Mouse (Mus musculus) cerebral cortex, adult 2 months (tissue): ENCODE measurements around the gene Kazn.

Experiments
- WGBS: fragments of 180-500 bp; shearing (Covaris S2); methylation state at CpG from one replicate; pipeline ENCODE4 v1.1.7; 2018; 5-methylcytosine and 5-hydroxymethylcytosine counted together

Kazn gene

DNA sequence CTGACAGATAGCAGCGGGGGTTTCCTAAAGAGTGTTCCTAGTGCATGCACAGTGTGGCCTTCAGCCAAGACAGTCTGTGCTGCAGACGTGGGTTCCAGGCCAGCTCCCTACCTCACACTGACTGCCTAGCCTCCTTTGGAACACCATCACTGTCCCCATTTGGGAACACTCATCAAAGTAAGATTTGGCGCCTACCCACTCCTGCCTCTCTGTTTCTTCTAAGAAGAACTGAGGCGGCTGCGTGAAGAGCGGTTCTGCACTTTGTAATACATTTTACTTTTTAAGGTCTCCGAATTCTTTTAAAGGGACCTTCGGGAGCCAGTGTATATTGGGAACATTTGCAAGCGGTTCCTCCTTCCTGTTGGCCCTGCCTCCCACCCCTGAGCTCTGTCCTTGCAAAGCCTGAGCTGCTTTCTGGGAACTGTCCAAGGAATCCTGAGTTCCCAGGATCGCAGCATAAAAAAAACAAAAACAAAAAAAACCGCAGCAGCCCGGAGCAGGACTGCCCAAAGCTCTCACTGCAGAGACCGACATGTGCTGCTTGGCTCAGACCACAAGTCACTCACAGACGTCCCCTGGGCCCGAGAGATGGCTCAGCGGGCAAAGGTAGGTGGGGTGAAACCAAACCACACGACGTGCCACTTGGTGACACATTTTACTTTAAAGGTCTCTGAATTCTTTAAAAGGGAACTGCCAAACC is 161.5 kb downstream of the Kazn start:
- WGBS = 21% methylated on average over 18 of the region's 18 CpGs

DNA sequence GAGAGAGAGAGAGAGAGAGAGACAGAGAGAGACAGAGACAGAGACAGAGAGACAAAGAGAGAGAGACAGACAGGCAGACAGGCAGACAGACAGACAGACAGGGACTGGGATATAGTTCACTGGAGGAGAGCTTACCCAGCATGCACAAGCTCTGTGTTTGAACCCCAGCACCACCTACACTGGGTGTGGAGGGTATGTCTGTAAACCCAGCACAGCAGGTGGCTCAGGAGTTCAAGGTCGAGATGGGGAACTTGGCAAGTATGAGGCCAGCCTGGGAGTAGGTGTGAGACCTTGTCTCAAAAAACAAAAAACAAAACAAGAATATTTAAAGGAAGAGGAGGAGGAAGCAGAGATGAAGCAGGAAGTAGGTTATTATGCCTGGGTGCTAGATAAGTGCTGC is 162.3 kb downstream of the Kazn start:
- 55% methylated on average over 1 of the region's 1 CpGs for WGBS

DNA sequence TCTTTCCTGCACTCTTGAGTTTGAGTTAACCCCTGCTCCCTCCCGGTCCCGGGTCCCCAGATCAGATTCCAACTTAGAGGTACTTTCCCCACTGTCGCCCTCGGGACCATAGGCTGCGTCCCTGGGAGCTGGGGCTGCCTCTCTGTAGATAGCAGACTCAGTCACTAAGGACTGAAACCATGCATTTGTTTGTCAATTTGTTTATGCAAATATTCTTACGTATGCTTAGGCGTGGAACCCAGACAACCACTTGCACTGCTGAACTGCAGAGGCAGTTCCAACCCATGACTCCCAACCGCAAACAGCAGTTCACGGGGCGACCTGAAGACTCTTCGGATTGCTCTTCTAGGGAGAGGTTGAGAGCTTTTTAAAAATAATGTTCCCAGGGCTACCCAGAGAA is 163.3 kb downstream of the Kazn start:
- 85% methylated on average over 11 of the region's 11 CpGs for WGBS

DNA sequence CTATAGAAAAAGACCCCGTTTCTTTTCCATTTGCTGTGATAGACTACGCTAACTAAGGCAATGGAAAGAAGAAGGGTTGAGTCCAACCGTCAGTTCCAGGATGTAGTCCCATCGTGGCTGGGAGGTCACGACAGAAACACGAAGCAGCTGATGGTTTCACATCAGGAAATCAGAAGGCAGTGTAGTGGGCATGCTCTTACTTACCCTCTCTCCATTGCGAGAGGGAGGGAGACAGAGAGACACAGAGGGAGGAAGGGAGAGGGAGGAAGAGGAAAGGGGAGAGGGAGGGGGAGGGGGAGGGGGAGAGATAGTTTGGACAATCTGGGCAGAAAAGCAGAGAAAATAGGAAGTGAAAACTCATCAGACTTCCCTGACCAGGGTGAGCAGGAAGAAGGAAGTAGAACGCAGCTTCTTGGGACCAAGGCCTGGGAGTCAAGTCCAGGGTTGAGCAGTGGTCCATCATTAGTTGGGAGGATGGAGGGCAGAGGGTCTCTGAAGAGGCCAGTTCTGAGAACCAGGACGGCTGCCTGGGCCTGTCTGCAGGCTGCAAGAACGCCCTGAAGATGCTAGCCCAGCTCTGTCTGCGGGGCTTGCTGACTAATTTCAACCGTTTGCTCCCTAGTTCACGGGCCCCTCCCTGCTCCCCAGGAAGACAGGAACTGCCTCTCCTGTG is 165.0 kb downstream of the Kazn start:
- 75% methylated on average over 13 of the region's 13 CpGs for WGBS

DNA sequence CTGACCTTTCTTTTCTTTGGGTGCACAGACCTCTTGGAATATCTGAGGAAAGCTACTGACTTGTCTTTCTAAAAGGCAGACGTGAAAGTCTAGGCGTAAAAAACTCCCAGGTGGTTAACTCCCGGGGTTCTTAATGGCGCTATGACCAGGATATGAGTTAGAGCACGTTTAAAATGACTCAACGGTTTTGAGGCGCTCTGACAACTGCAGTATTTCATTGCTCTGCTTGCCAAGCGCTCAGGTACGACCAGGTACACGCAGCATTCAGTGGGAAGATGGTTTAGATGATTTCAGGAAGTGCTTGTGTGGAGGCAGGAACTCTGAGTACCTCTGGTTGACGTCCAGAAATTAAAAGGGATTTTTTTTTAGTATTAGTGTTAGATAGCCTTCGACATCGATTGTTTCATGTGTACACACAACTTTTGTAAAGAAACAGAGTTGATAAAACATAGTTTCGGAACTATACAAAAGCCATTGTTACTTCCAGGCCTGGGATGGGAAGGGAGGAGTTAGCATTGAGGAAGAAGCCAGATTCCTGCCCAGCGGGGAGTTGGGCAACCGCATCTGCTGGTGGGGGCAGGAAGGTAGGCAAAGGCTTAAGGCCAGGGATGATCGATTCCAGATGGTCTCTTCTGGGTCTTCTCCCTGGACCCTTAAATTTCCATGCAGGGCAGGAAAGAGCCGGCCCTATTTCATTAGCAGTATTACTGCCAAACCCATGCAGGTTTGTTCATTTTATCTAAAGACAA is 167.8 kb downstream of the Kazn start:
- WGBS = 58% methylated on average over 18 of the region's 18 CpGs

DNA sequence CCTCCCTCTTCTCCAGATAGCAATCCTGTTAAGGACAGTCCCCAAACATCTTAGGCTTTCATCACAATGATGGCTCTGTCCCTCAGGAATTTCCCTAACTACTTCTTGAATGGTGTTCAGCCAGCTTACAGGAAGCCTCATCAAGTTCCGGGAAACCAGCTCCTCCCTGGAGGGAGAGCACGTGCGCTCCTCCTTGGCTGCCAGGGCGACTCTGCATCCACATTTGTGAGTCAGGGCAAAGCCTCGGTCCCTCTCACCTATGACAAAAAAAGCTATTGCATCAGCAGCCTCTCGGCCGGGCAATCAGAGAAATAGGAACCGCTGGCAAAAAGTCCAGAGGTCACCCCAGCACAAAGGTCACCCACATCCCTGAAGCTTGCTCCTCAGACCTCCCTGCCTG is 168.4 kb downstream of the Kazn start:
- 52% methylated on average over 8 of the region's 8 CpGs for WGBS

DNA sequence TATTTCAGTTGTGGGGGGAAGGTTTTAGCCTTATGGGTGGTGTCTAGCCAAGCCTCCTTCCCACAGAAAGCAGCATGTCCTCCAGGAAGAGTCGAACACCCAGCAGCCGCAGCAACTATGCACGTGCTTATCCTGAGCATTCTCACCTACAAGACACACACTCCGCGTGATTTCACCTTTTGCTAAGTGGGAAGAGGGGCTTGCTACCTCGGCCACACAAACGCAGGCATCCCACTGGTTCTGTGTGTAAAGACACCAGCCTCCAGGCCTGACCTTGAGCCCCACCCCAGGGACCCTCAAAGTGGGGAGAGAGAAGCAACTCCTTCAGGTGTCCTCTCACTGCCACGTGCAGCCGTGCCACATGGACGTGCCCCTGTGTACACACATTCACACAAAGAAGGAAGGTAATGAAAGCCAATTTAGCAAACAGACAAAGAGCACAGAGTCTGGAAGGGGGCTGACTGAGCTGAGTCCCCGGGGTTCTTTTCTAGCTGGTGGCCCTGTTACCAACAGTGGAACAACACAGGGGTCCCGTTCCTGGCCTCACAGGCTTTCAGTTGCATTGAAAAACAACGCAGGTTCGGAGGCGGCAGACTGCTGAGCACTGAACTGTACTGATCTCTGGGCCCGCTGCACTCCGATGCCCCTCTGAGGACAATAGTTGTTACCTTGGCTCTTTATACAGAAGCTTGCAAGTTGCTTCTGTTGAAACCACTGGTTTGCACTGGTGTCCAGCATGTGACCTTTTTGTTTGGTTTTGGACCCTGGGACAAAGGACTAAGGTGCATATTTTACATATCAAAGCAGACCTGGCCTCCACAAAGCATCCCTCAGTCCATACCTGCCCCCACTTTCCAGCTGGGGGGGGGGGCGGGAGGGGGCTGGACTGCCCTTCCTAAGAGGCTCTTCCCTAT is 170.0 kb downstream of the Kazn start:
- WGBS = 67% methylated on average over 18 of the region's 18 CpGs

DNA sequence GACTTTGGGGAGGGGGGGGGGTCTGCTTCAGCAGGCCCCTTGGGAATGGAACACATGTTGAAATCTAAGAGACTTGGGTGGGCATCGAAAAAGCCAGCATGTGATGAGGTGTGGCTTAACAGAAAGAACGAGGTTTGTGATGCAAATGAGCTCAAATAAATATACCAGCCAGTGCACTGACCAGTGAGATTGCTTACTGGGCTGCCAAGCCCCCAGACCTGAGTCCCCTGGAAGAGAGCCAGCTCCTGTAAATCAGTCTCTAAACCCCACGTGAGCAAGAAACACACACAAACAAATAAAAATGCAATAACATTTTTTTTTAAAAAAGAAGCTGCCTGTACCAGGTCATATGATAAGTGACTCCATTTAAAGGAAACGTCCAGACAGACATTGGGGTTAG is 172.6 kb downstream of the Kazn start:
- WGBS = 60% methylated on average over 4 of the region's 4 CpGs

DNA sequence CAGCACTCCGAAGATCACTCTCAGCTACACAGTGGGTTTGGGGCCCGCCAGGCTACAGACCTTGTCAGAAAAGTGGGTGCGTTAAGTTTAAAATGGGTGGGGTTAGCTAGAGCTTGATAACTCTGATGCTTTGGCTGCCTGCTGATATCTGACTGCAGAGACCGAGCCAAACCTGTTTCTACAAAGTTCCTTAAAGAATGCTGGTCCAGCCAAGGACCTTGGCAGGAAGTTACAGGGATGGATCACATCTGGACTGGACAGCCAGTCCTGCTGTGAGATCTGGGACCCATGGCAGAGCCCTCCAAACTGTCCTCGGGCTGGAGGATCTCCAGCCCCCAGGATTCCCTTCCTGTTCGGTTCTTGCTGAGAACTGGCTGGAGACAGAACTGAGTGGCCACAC is 173.4 kb downstream of the Kazn start:
- WGBS = 68% methylated on average over 6 of the region's 6 CpGs

DNA sequence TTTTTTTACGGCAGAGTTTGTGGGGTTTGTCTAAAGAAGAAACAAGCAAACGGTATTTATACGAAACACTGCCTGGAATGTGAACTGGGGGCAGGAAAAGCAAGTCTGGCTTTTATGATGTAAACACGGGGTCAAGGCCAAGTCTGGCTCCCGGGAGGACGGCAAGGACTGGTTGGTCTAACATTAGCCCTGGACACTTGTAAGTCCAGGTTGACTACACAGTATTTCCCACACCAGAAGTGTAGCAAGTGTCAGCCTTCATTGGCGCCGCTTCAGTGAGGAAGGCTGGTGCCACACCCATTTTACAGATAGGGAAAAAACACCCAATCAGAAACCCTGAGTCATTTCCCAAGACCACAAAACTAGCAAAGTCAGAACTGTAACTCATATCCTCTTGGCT is 173.9 kb downstream of the Kazn start:
- 84% methylated on average over 8 of the region's 8 CpGs for WGBS

DNA sequence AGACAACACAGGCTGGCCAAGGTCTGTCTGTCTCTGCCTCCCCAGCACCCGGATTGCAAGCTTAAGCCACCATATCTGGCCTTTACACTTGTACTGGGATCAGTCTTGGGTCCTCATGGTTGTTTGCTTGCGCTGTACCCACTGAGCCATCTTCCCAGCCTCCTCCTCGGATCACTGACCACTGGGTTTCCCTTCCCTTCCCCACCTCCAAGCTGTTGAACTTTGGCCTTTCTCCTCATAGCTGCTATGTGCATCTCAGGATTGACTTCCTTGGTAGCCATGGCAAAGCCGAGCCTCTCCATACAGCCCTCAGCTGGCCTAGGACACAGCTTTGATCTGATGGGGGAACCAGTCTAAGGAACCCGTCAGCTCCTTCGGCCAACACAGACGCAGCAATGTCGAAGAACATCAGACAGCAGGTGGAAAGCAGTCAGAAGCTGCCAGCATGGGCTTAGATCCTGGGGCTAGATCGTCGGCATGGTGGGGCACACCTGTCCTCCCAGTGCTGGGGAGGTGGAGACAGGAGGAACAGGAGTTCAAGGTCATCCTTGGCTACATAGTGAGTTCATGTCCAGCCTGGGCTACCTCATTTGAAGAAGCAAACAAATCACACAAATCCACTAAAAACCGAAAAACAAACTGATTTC is 174.5 kb downstream of the Kazn start:
- WGBS = 86% methylated on average over 11 of the region's 11 CpGs

DNA sequence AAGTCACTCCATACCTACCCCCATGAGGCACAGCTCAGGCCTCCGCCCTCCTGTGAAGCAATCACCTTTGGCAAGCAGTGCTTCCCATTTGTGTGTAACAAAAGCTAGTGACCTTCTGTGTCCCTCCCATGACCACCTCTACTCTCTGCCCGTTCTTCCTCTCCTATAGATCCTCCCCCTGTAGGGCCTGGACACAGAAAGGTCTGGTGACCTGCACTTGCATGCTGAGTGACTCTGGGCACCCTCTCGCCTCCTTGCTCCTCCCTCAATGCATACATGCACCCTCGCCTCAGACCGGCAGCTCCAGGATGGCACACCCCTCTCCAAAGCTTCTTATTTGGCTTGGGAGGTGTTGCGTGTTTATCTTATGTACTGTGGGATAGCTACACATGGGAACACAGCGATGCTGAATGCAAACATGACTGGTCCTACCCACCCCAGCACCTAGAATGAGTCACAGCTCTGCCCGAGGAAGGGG is 176.1 kb downstream of the Kazn start:
- WGBS = 92% methylated on average over 8 of the region's 8 CpGs

DNA sequence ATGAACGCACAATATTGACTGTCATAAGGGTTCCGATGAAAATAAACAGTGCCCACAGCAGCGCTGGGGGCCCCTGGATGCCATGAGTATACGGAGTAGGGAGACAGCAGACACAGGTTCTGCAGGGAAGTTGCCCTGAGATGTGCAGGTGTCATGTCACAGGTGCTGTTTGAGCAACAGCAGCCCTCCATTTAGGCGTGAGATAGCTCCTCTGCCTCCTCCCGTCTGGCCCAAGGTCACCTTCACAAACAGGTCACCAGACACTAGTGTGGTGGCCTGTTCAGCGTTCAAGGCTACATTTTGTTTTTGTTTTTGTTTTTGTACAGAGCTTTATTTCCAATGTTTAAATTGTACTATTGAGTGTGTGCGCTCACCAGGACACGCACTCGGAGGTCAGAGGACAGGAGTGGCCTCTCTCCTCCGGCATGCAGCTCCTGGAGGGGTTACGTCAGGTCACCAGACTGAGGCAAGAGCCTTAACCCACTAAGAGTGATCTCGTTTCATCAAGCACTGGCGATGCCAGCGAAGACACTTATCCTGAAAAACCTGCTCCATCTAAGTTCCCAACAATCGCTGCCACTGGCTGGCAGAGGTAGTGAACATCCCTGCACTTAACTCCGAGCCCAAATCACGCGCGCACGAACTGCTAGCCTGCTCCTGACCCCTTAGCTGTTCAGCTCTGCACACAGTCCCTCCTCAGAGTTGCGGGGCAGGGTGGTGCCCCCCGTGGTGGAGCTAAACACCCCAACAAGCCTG is 177.5 kb downstream of the Kazn start:
- WGBS = 88% methylated on average over 23 of the region's 23 CpGs

DNA sequence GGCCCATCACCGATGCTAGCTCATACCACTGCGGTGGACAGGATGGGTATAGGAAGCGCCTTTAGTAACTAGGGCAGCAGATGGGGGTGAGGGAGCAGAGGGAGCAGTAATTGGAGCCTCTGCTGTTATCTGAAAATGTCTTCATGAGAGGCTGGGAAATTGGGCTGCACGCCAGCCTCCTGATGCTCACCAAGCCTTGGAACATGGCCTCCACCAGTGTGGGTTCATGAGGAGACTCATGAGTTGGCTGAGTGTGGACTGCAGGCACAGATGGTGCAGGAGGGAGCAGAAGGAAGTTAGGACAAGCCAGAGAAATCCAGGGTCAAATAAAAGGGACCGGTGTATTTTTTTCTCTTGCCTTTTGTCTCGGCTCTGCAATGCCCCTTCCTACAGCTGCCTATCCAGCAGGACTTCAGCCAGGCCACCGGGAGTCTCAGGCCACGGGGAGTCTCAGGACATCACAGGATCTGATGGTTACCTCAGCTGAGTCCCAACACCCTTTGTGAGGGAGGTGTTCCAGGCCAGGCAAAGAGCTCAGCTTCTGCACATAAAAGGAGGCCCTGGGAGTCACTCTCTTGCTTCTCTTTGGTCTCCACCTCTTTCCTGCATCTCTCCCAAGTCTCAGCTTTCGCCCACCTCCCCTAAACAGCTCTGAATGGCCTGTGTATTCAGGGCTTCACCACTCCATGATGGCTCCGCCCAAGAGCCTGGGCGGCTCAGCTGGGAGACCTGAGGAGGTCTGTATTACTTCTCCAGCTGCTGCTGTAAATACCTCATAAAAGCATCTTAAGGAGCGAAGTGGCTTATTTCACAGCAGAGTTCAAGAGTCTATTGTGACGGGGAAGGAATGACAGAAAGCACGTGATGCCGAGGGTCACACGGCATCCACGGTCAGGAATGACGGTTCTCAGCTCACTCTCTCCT is 178.5 kb downstream of the Kazn start:
- WGBS = 78% methylated on average over 18 of the region's 18 CpGs

DNA sequence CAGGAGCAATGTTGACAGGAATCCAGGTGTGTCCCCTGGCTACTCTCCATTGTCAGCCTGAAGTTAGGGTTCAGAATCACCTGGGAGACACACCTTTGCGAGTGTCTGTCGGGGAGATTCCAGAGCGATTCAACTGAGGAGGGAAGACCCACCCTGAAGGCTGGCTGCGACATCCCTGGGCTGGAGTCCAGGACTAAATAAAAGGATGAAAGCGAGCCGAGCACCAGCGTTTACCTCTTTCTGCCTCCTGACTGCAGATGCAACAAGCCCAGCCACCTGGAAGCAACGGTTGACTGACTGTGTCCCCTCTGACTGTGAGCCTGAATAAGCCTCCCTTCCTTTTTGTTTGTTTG is 179.4 kb downstream of the Kazn start:
- 57% methylated on average over 8 of the region's 8 CpGs for WGBS

DNA sequence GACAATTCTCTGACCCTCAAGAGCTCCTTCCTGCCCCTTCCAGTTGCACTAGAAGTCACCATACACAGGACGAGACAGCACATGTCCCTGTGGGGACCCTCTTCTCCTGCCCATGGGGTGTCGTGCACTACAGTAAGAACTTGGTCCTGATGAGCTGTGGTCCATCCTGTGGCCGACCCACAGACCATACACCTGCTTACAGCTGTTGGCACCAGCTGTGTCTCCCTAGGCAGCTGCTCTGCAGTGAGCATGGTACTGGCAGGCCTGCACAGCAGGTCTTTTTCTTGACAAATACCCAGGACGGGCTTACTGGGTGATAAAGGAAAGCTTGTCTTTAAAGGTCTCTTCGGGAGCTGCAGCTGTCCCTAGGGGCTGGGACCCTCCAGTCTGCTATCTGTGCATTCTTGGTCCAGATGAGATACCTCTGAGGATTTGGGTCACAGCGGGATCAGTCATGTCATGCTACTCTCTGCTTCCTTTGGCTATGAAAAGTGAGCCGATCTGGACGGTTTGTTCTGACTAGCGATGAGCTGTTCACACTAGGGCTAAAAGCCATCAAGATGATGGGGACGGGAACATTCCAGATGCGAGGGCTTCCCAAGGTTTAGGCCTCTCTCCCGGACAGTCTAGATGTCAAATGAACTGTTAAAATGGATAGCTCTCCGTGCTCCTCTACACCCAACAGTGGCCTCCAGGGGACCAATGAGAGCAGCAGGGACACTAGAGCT is 179.9 kb downstream of the Kazn start:
- WGBS = 84% methylated on average over 13 of the region's 13 CpGs

DNA sequence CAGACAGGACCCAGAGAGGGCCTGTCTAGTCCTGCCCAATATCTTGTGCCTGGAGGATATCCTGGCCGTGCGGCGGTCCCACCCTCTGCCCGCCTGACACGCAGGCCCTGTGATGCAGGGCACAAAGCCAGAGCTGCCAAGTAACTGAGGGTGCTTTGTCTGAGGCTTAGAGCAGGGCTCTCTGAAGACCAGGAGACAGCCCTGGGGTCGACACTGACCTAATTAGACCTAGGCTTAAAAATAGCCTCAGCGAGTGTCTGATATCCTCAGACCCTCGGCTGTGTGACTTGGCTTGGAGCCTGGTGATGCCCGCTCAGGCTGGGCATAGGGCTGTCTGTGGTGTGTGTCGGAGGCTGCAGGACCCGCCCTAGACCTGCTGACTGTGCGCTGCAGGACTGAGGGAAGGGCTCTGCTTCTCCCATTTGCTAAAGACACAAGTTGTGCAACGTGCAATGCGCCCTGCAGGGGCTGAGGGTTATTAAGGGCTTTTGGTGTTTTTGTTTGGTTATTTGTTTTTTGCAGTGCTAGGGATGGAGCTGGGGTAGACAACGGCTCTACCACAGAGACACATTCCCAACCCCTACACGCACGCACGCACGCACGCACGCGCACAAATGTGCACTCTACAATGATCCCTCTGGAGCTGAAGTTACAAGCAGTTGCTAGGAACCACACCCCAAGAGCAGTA is 181.5 kb downstream of the Kazn start:
- 70% methylated on average over 22 of the region's 22 CpGs for WGBS

DNA sequence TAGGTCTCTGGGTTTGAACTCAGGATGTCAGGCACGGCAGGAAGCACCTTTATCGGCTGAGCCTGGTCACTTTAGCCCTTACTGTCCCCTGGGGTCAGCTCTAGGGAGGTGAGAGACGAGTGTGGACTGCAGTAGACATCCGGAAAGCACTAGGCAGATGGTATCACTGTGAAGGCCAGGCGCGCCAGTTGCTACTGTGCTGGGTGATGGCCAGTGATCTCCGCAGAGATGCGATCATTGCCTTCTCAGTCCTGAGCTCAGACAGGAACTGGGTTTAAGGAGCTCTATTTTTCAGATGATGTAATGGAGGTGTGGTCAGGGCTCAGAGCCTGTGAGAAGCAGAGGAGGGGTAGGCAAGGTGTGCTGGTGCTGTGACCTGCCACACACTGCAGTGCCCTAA is 183.6 kb downstream of the Kazn start:
- WGBS = 83% methylated on average over 8 of the region's 8 CpGs
